Mouse (Mus musculus): ENCODE measurements around the gene Ccdc167.

The Ccdc167 gene

GRCm38 (mm10) chr17:29716732-29717445 is at the start of gene Ccdc167:
TSS of gene Ccdc167 (minus strand) at chr17:29717044.
- DNase-seq (ENCODE audit: low read depth) = peak; percentile 99

GRCm38 (mm10) chr17:29765380-29765779 is 48.5 kb upstream of the Ccdc167 start:
- no peak for DNase-seq (ENCODE audit: low read depth)

GRCm38 (mm10) chr17:29762551-29762950 is 45.7 kb upstream of the Ccdc167 start:
- DNase-seq (ENCODE audit: low read depth) = peak; percentile 86

- peak; percentile 41 for DNase-seq (ENCODE audit: low read depth)
Observed at GRCm38 (mm10) chr17:29761938-29762337, 45.1 kb upstream of the Ccdc167 start.

GRCm38 (mm10) chr17:29760404-29761375 is 43.8 kb upstream of the Ccdc167 start:
- DNase-seq (ENCODE audit: low read depth) = no peak

- no peak for DNase-seq (ENCODE audit: low read depth)
Observed at GRCm38 (mm10) chr17:29759963-29760362, 43.1 kb upstream of the Ccdc167 start.

- DNase-seq (ENCODE audit: low read depth) = no peak
Observed at GRCm38 (mm10) chr17:29756381-29756780, 39.5 kb upstream of the Ccdc167 start.

- DNase-seq (ENCODE audit: low read depth) = no peak
Observed at GRCm38 (mm10) chr17:29754510-29754909, 37.7 kb upstream of the Ccdc167 start.

- no peak for DNase-seq (ENCODE audit: low read depth)
Observed at GRCm38 (mm10) chr17:29747466-29747865, 30.6 kb upstream of the Ccdc167 start.

- DNase-seq (ENCODE audit: low read depth) = no peak
Observed at GRCm38 (mm10) chr17:29737849-29738804, 21.3 kb upstream of the Ccdc167 start.

GRCm38 (mm10) chr17:29736448-29737014 is 19.7 kb upstream of the Ccdc167 start:
- no peak for DNase-seq (ENCODE audit: low read depth)

- no peak for DNase-seq (ENCODE audit: low read depth)
Observed at GRCm38 (mm10) chr17:29732522-29732921, 15.7 kb upstream of the Ccdc167 start.

GRCm38 (mm10) chr17:29731953-29732325 is 15.1 kb upstream of the Ccdc167 start:
- no peak for DNase-seq (ENCODE audit: low read depth)

GRCm38 (mm10) chr17:29731266-29731952 is 14.6 kb upstream of the Ccdc167 start:
- DNase-seq (ENCODE audit: low read depth) = no peak

GRCm38 (mm10) chr17:29730510-29731265 is 13.8 kb upstream of the Ccdc167 start:
- no peak for DNase-seq (ENCODE audit: low read depth)

- peak; percentile 48 for DNase-seq (ENCODE audit: low read depth)
Observed at GRCm38 (mm10) chr17:29728082-29728481, 11.2 kb upstream of the Ccdc167 start.

- no peak for DNase-seq (ENCODE audit: low read depth)
Observed at GRCm38 (mm10) chr17:29725027-29725620, 8.3 kb upstream of the Ccdc167 start.

- no peak for DNase-seq (ENCODE audit: low read depth)
Observed at GRCm38 (mm10) chr17:29724610-29725009, 7.8 kb upstream of the Ccdc167 start.

GRCm38 (mm10) chr17:29720755-29721365 is 4.0 kb upstream of the Ccdc167 start:
- DNase-seq (ENCODE audit: low read depth) = no peak
